ENCODE assay signal across 8 mouse cellular contexts in the genomic region with DNA sequence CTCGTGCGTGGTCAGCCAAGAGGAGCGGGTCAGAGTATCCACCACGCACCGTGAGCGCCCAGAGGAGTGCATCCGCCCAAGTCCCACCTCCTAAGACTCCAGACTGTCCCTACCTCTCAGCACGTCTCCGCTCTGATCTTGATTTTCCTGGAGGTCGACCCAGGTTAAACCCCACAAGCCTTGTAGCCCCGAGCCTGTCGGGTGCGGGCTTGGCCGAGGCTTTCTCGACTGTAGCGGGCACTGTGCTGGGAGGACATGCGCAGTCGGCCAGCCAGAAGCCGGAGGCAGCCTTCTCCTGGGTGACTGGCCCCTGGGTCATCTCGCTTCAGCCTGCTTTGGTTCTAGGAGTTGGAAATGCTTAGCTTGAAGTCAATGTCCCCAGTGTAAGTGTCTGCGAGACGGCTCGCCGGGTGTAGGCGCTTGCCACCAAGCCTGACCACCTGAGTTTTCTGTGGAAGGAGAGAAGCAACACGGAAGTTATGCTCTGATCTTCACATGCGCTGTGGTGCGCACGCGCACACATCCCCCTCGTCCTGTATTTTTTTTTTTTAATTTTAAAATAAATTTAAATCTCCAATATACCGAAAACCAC. TPM values are rescaled to one million over a fixed set of nuclear protein-coding genes. Genes with fewer than 3 reads are reported as not detected.
DNase-seq lines count a peak whose midpoint lies in the region; ATAC-seq and TF ChIP-seq lines count a peak whose summit lies in the region.

No protein-coding gene starts in this region.

- no peaks in the 10 kb centered on the region for H3K36me3 ChIP-seq in forebrain, embryonic 14.5 days (ENCODE audit: control insufficient read depth, insufficient read depth, low read length)
- H3K36me3 ChIP-seq in intestine, postnatal 0 days (ENCODE audit: control insufficient read depth, insufficient read depth): no peaks in the 10 kb centered on the region
- no peaks in the 10 kb centered on the region for H3K36me3 ChIP-seq in liver, embryonic 11.5 days (ENCODE audit: control insufficient read depth, insufficient read depth, low read length)
- H3K36me3 ChIP-seq in neural tube, embryonic 14.5 days (ENCODE audit: control insufficient read depth, insufficient read depth, low read length): no peaks in the 10 kb centered on the region

- peak overlapping the region; percentile 98 for H3K4me2 ChIP-seq in forebrain, embryonic 14.5 days (ENCODE audit: low read length)
- H3K4me2 ChIP-seq in intestine, postnatal 0 days (replicated peaks; ENCODE audit: low read depth): peak overlapping the region; percentile 95
- peak overlapping the region; percentile 99 for H3K4me2 ChIP-seq in liver, embryonic 11.5 days
- peak overlapping the region; percentile 98 for H3K4me2 ChIP-seq in neural tube, embryonic 14.5 days (ENCODE audit: low read depth, low read length)

- TF ChIP-seq CTCF in lung, adult 2 months (IDR thresholded peaks at IDR 0.05; ENCODE audit: insufficient read depth, low read length): no peak
- TF ChIP-seq CTCF in intestine, postnatal 0 days (IDR thresholded peaks at IDR 0.05; ENCODE audit: low read depth): no peak

- H3K4me1 ChIP-seq in lung, adult 2 months (ENCODE audit: control insufficient read depth, insufficient read depth, low read length): peaks cover 5% of the 10 kb centered on the region
- no peaks in the 10 kb centered on the region; the same call in 1 of the 2 replicates for H3K4me1 ChIP-seq in forebrain, embryonic 14.5 days (ENCODE audit: control insufficient read depth, insufficient read depth, low read length)
- peaks cover 10% of the 10 kb centered on the region for H3K4me1 ChIP-seq in intestine, postnatal 0 days (replicated peaks; ENCODE audit: control insufficient read depth, insufficient read depth, low read length)
- peaks cover 11% of the 10 kb centered on the region for H3K4me1 ChIP-seq in liver, embryonic 11.5 days (replicated peaks; ENCODE audit: control insufficient read depth, insufficient read depth, low read length)
- no peaks in the 10 kb centered on the region for H3K4me1 ChIP-seq in neural tube, embryonic 14.5 days (ENCODE audit: control insufficient read depth, insufficient read depth, low read length)

- TF ChIP-seq POLR2A in lung, adult 2 months (IDR thresholded peaks at IDR 0.05; ENCODE audit: borderline replicate concordance, extremely low read depth, low read depth, low read length): no peak

- H3K27me3 ChIP-seq in forebrain, embryonic 14.5 days (replicated peaks; ENCODE audit: control insufficient read depth, insufficient read depth, low read length): no peaks in the 10 kb centered on the region
- no peaks in the 10 kb centered on the region for H3K27me3 ChIP-seq in intestine, postnatal 0 days (replicated peaks; ENCODE audit: control insufficient read depth, insufficient read depth, low read length)
- H3K27me3 ChIP-seq in liver, embryonic 11.5 days (replicated peaks; ENCODE audit: control insufficient read depth, insufficient read depth, low read length): no peaks in the 10 kb centered on the region
- no peaks in the 10 kb centered on the region for H3K27me3 ChIP-seq in neural tube, embryonic 14.5 days (ENCODE audit: control insufficient read depth, insufficient read depth, low read length)

- ATAC-seq in forebrain, embryonic 14.5 days: peak; percentile 50
- peak; percentile 7; the same call in 1 of the 2 replicates for ATAC-seq in intestine, postnatal 0 days
- peak; percentile 64 for ATAC-seq in liver, embryonic 11.5 days (replicated peaks; ENCODE audit: low FRiP score)
- ATAC-seq in neural tube, embryonic 14.5 days (ENCODE audit: low read depth): peak; percentile 72

- 21% methylated on average over 32 of the region's 32 CpGs for WGBS in lung, adult 2 months
- 20% methylated on average over 32 of the region's 32 CpGs for WGBS in forebrain, embryonic 14.5 days
- 21% methylated on average over 32 of the region's 32 CpGs for WGBS in intestine, postnatal 0 days
- 15% methylated on average over 32 of the region's 32 CpGs for WGBS in liver, embryonic 11.5 days
- 14% methylated on average over 32 of the region's 32 CpGs for WGBS in neural tube, embryonic 14.5 days

- H3K27ac ChIP-seq in forebrain, embryonic 14.5 days (ENCODE audit: low read depth, low read length): no peak overlapping the region
- peak overlapping the region; percentile 15; the same call in 1 of the 2 replicates for H3K27ac ChIP-seq in intestine, postnatal 0 days (ENCODE audit: low read depth, low read length)
- 0 out of 2 replicates have a peak overlapping the region, but pooled peaks have one; percentile 16 for H3K27ac ChIP-seq in liver, embryonic 11.5 days (ENCODE audit: low read depth, low read length)
- H3K27ac ChIP-seq in neural tube, embryonic 14.5 days (ENCODE audit: low read depth, low read length): no peak overlapping the region

- H3K9me3 ChIP-seq in forebrain, embryonic 14.5 days (replicated peaks; ENCODE audit: control insufficient read depth, low read length): no peaks in the 10 kb centered on the region
- no peaks in the 10 kb centered on the region for H3K9me3 ChIP-seq in intestine, postnatal 0 days (ENCODE audit: control insufficient read depth)
- no peaks in the 10 kb centered on the region for H3K9me3 ChIP-seq in liver, embryonic 11.5 days (ENCODE audit: control insufficient read depth, low read length)
- no peaks in the 10 kb centered on the region for H3K9me3 ChIP-seq in neural tube, embryonic 14.5 days (ENCODE audit: control insufficient read depth, low read length)

- peak overlapping the region; percentile 70 for H3K9ac ChIP-seq in forebrain, embryonic 14.5 days (ENCODE audit: low read length)
- peak overlapping the region; percentile 34; the same call in 1 of the 2 replicates for H3K9ac ChIP-seq in intestine, postnatal 0 days (ENCODE audit: low read depth, low read length)
- peak overlapping the region; percentile 60 for H3K9ac ChIP-seq in liver, embryonic 11.5 days (ENCODE audit: low read depth, low read length)
- H3K9ac ChIP-seq in neural tube, embryonic 14.5 days (replicated peaks; ENCODE audit: low read depth, low read length): peak overlapping the region; percentile 51

- no peak for DNase-seq in lung, adult 2 months
- DNase-seq in lung, postnatal 10 days: no peak
- peak; percentile 37 for DNase-seq in brain, adult 2 months (ENCODE audit: low read depth, low spot score)
- DNase-seq in forebrain, embryonic 14.5 days (ENCODE audit: low spot score): peak; percentile 37
- peak; percentile 77 for DNase-seq in liver, embryonic 11.5 days (ENCODE audit: low spot score)
- no peak for DNase-seq in MN1 (ENCODE audit: low spot score)

- H3K4me3 ChIP-seq in lung, adult 2 months (replicated peaks; ENCODE audit: extremely low read depth, low read depth, low read length): peak overlapping the region; percentile 31
- peak overlapping the region; percentile 45 for H3K4me3 ChIP-seq in forebrain, embryonic 14.5 days (ENCODE audit: low read depth, low read length)
- H3K4me3 ChIP-seq in intestine, postnatal 0 days (ENCODE audit: low read depth, low read length): peak overlapping the region; percentile 43
- peak overlapping the region; percentile 66 for H3K4me3 ChIP-seq in liver, embryonic 11.5 days (ENCODE audit: low read depth, low read length)
- peak overlapping the region; percentile 45 for H3K4me3 ChIP-seq in neural tube, embryonic 14.5 days (ENCODE audit: low read depth, low read length)

RNA-seq across cellular contexts. Expression of gene Grid1, which starts 50.2 kb away (rescaled TPM):
- 0.13 and 0.15 TPM in 2 replicates for polyA plus RNA-seq in lung, adult 2 months (2012; rRNA removed)
- polyA plus RNA-seq in forebrain, embryonic 14.5 days (2014; fragmentation: Nextera tagmentation; extraction: Ambion mirVana): 1.1 and 1.9 TPM in 2 replicates
- polyA plus RNA-seq in intestine, postnatal 0 days (2015; fragmentation: Nextera tagmentation; extraction: Ambion mirVana): 0.12 TPM in 2 replicates
- 0.25 and 0.43 TPM in 2 replicates for polyA plus RNA-seq in liver, embryonic 11.5 days (2014; fragmentation: Nextera tagmentation; extraction: Ambion mirVana)
- polyA plus RNA-seq in neural tube, embryonic 14.5 days (2014; fragmentation: Nextera tagmentation; extraction: Ambion mirVana): 6.8 and 7.9 TPM in 2 replicates

Comparison
In these comparisons a context has a peak if more than half of its experiments do, and no peak if none do; other contexts are left out.
1. DNase-seq: peak in brain, adult 2 months (single experiment), forebrain, embryonic 14.5 days (single experiment) and liver, embryonic 11.5 days (single experiment); none in lung, adult 2 months (single experiment), lung, postnatal 10 days (single experiment) and MN1 (single experiment).
2. ATAC-seq: peak in every context shown above with its lines; median percentile 72 in neural tube, embryonic 14.5 days; 64 in liver, embryonic 11.5 days; 50 in forebrain, embryonic 14.5 days; 7 in intestine, postnatal 0 days.
3. H3K27ac ChIP-seq: peak in intestine, postnatal 0 days (single experiment) and liver, embryonic 11.5 days (single experiment); none in forebrain, embryonic 14.5 days (single experiment) and neural tube, embryonic 14.5 days (single experiment).
4. Peak in every context shown above with its lines, with median percentiles within 50 percentile points of each other: H3K4me3 ChIP-seq, H3K4me2 ChIP-seq and H3K9ac ChIP-seq.